Mouse (Mus musculus): Measurements from ENCODE around the gene Maml3. TPM values are rescaled to one million over a fixed set of nuclear protein-coding genes. Genes with fewer than 3 reads are reported as not detected.
A peak's percentile ranks its signal among the peaks of the same experiment; 100 is the strongest.

The Maml3 gene
- polyA plus RNA-seq, 1 experiment from 2014 or later, result 8.4 TPM

- no peak for ATAC-seq (ENCODE audit: borderline replicate concordance, extremely low read depth, low FRiP score, low TSS enrichment)
- H3K27ac ChIP-seq, result peak overlapping the region; percentile 87
- no peaks in the 10 kb centered on the region for H3K36me3 ChIP-seq
- no peak overlapping the region for H3K9ac ChIP-seq
- peak overlapping the region; percentile 45; the same call in 1 of the 2 replicates for H3K4me2 ChIP-seq
- WGBS, result 85% methylated on average over 1 of the region's 1 CpGs
- no peaks in the 10 kb centered on the region for H3K27me3 ChIP-seq
- peaks cover 34% of the 10 kb centered on the region for H3K4me1 ChIP-seq
- no peaks in the 10 kb centered on the region for H3K9me3 ChIP-seq
- H3K4me3 ChIP-seq, result no peak overlapping the region
These were observed 189.5 kb downstream of the Maml3 start for GRCm38 (mm10) chr3:51915415-51915814.

GRCm38 (mm10) chr3:51914900-51915299 lies 190.0 kb downstream of the Maml3 start:
- H3K4me1 ChIP-seq, result peaks cover 38% of the 10 kb centered on the region
- no peaks in the 10 kb centered on the region for H3K27me3 ChIP-seq
- 56% methylated on average over 4 of the region's 4 CpGs for WGBS
- no peaks in the 10 kb centered on the region for H3K36me3 ChIP-seq
- no peak overlapping the region for H3K4me3 ChIP-seq
- no peak for ATAC-seq (ENCODE audit: borderline replicate concordance, extremely low read depth, low FRiP score, low TSS enrichment)
- H3K9ac ChIP-seq, result no peak overlapping the region
- H3K9me3 ChIP-seq, result no peaks in the 10 kb centered on the region
- no peak overlapping the region for H3K4me2 ChIP-seq
- 0 out of 2 replicates have a peak overlapping the region, but pooled peaks have one; percentile 87 for H3K27ac ChIP-seq

GRCm38 (mm10) chr3:51913498-51913897 lies 191.4 kb downstream of the Maml3 start:
- H3K9me3 ChIP-seq, result no peaks in the 10 kb centered on the region
- H3K27me3 ChIP-seq, result no peaks in the 10 kb centered on the region
- no peak overlapping the region for H3K27ac ChIP-seq
- no peak overlapping the region for H3K4me2 ChIP-seq
- H3K4me1 ChIP-seq, result peaks cover 52% of the 10 kb centered on the region
- WGBS, result 75% methylated on average over 8 of the region's 8 CpGs
- H3K9ac ChIP-seq, result no peak overlapping the region
- no peak for ATAC-seq (ENCODE audit: borderline replicate concordance, extremely low read depth, low FRiP score, low TSS enrichment)
- no peak overlapping the region for H3K4me3 ChIP-seq
- no peaks in the 10 kb centered on the region for H3K36me3 ChIP-seq

GRCm38 (mm10) chr3:51912214-51912613 lies 192.7 kb downstream of the Maml3 start:
- peaks cover 50% of the 10 kb centered on the region for H3K4me1 ChIP-seq
- no peak overlapping the region for H3K9ac ChIP-seq
- H3K9me3 ChIP-seq, result no peaks in the 10 kb centered on the region
- no peak overlapping the region for H3K4me2 ChIP-seq
- no peak for ATAC-seq (ENCODE audit: borderline replicate concordance, extremely low read depth, low FRiP score, low TSS enrichment)
- 41% methylated on average over 8 of the region's 8 CpGs for WGBS
- H3K27ac ChIP-seq, result no peak overlapping the region
- H3K36me3 ChIP-seq, result no peaks in the 10 kb centered on the region
- H3K27me3 ChIP-seq, result no peaks in the 10 kb centered on the region
- H3K4me3 ChIP-seq, result no peak overlapping the region

- Histone ChIP-seq H3K27ac (peak overlapping the region; percentile 75), H3K9ac (no peak overlapping the region), H3K4me1 (peaks cover 43% of the 10 kb centered on the region), H3K27me3 (no peaks in the 10 kb centered on the region), H3K4me3 (no peak overlapping the region), H3K9me3 (no peaks in the 10 kb centered on the region), H3K36me3 (no peaks in the 10 kb centered on the region), H3K4me2 (no peak overlapping the region; the same call in 1 of the 2 replicates)
- WGBS, result 27% methylated on average over 14 of the region's 14 CpGs
- ATAC-seq (ENCODE audit: borderline replicate concordance, extremely low read depth, low FRiP score, low TSS enrichment), result peak; percentile 65; the same call in 1 of the 2 replicates
These were observed 196.4 kb downstream of the Maml3 start for GRCm38 (mm10) chr3:51908437-51908990.

GRCm38 (mm10) chr3:51907113-51907860 lies 197.6 kb downstream of the Maml3 start:
- Histone ChIP-seq H3K9me3 (no peaks in the 10 kb centered on the region), H3K36me3 (no peaks in the 10 kb centered on the region), H3K9ac (no peak overlapping the region), H3K4me3 (no peak overlapping the region), H3K27ac (peak overlapping the region; percentile 19; the same call in 1 of the 2 replicates), H3K4me1 (peaks cover 43% of the 10 kb centered on the region), H3K4me2 (no peak overlapping the region), H3K27me3 (no peaks in the 10 kb centered on the region)
- no peak for ATAC-seq (ENCODE audit: borderline replicate concordance, extremely low read depth, low FRiP score, low TSS enrichment)
- 63% methylated on average over 10 of the region's 10 CpGs for WGBS

- 42% methylated on average over 9 of the region's 9 CpGs for WGBS
- H3K9ac ChIP-seq, result no peak overlapping the region
- H3K4me2 ChIP-seq, result no peak overlapping the region
- peaks cover 47% of the 10 kb centered on the region for H3K4me1 ChIP-seq
- no peak for ATAC-seq (ENCODE audit: borderline replicate concordance, extremely low read depth, low FRiP score, low TSS enrichment)
- H3K36me3 ChIP-seq, result no peaks in the 10 kb centered on the region
- no peaks in the 10 kb centered on the region for H3K9me3 ChIP-seq
- peak overlapping the region; percentile 27; the same call in 1 of the 2 replicates for H3K27ac ChIP-seq
- no peaks in the 10 kb centered on the region for H3K27me3 ChIP-seq
- no peak overlapping the region for H3K4me3 ChIP-seq
These were observed 199.0 kb downstream of the Maml3 start for GRCm38 (mm10) chr3:51905903-51906302.

GRCm38 (mm10) chr3:51904357-51904855 lies 200.5 kb downstream of the Maml3 start:
- 59% methylated on average over 12 of the region's 12 CpGs for WGBS
- H3K27me3 ChIP-seq, result no peaks in the 10 kb centered on the region

GRCm38 (mm10) chr3:51901151-51901550 lies 203.7 kb downstream of the Maml3 start:
- H3K27ac ChIP-seq, result peak overlapping the region; percentile 30
- no peak for ATAC-seq (ENCODE audit: borderline replicate concordance, extremely low read depth, low FRiP score, low TSS enrichment)
- no peaks in the 10 kb centered on the region for H3K9me3 ChIP-seq
- no peaks in the 10 kb centered on the region for H3K36me3 ChIP-seq
- no peaks in the 10 kb centered on the region for H3K27me3 ChIP-seq
- H3K4me2 ChIP-seq, result peak overlapping the region; percentile 9
- WGBS, result 23% methylated on average over 2 of the region's 2 CpGs
- H3K9ac ChIP-seq, result no peak overlapping the region
- no peak overlapping the region for H3K4me3 ChIP-seq
- H3K4me1 ChIP-seq, result peaks cover 17% of the 10 kb centered on the region

More at GRCm38 (mm10) chr3:51904357-51904855, 200.5 kb downstream of the Maml3 start:
- H3K4me1 ChIP-seq, result peaks cover 45% of the 10 kb centered on the region
- no peak overlapping the region for H3K27ac ChIP-seq
- no peaks in the 10 kb centered on the region for H3K36me3 ChIP-seq
- H3K9me3 ChIP-seq, result no peaks in the 10 kb centered on the region
- H3K4me2 ChIP-seq, result no peak overlapping the region
- no peak overlapping the region for H3K4me3 ChIP-seq
- no peak overlapping the region for H3K9ac ChIP-seq
- no peak for ATAC-seq (ENCODE audit: borderline replicate concordance, extremely low read depth, low FRiP score, low TSS enrichment)

GRCm38 (mm10) chr3:51894514-51894913 lies 210.4 kb downstream of the Maml3 start:
- ATAC-seq (ENCODE audit: borderline replicate concordance, extremely low read depth, low FRiP score, low TSS enrichment), result no peak

GRCm38 (mm10) chr3:51891562-51892119 lies 213.2 kb downstream of the Maml3 start:
- no peak overlapping the region for H3K27ac ChIP-seq
- no peaks in the 10 kb centered on the region for H3K9me3 ChIP-seq
- no peaks in the 10 kb centered on the region for H3K36me3 ChIP-seq
- H3K4me1 ChIP-seq, result peaks cover 26% of the 10 kb centered on the region
- no peak for ATAC-seq (ENCODE audit: borderline replicate concordance, extremely low read depth, low FRiP score, low TSS enrichment)
- H3K4me2 ChIP-seq, result no peak overlapping the region
- no peak overlapping the region for H3K4me3 ChIP-seq
- H3K9ac ChIP-seq, result no peak overlapping the region
- H3K27me3 ChIP-seq, result no peaks in the 10 kb centered on the region
- 31% methylated on average over 10 of the region's 10 CpGs for WGBS

More at GRCm38 (mm10) chr3:51894514-51894913, 210.4 kb downstream of the Maml3 start:
- no peak overlapping the region for H3K4me3 ChIP-seq
- no peak overlapping the region for H3K9ac ChIP-seq
- peaks cover 7% of the 10 kb centered on the region for H3K4me1 ChIP-seq
- no peak overlapping the region for H3K4me2 ChIP-seq
- no peak overlapping the region for H3K27ac ChIP-seq
- H3K27me3 ChIP-seq, result no peaks in the 10 kb centered on the region
- WGBS, result 69% methylated on average over 8 of the region's 8 CpGs
- H3K36me3 ChIP-seq, result no peaks in the 10 kb centered on the region
- no peaks in the 10 kb centered on the region for H3K9me3 ChIP-seq

- Histone ChIP-seq H3K4me1 (peaks cover 35% of the 10 kb centered on the region), H3K9ac (no peak overlapping the region), H3K4me2 (no peak overlapping the region), H3K27me3 (no peaks in the 10 kb centered on the region), H3K36me3 (no peaks in the 10 kb centered on the region), H3K4me3 (no peak overlapping the region), H3K9me3 (no peaks in the 10 kb centered on the region), H3K27ac (peak overlapping the region; percentile 4; the same call in 1 of the 2 replicates)
- 57% methylated on average over 4 of the region's 4 CpGs for WGBS
- peak; percentile 16; the same call in 1 of the 2 replicates for ATAC-seq (ENCODE audit: borderline replicate concordance, extremely low read depth, low FRiP score, low TSS enrichment)
These were observed 214.7 kb downstream of the Maml3 start for GRCm38 (mm10) chr3:51890181-51890580.

All from lung, embryonic 15.5 days (tissue).